In genomic region chr17:48095718-48096121, GRCm38 (mm10) we compare ENCODE assay signal across 9 mouse cellular contexts. TPM values are rescaled to one million over a fixed set of nuclear protein-coding genes. Genes with fewer than 3 reads are reported as not detected.
A peak's percentile ranks its signal among the peaks of the same experiment; 100 is the strongest.
DNase-seq lines count a peak whose midpoint lies in the region; ATAC-seq lines count a peak whose summit lies in the region.
"Had no signal": no experiment of that assay in that cellular context is flagged by ENCODE, and none has a peak within 500 bp of the region (broad histone marks: within the 10 kb centered on the region; RNA-seq: fewer than 3 reads in every experiment).

No protein-coding gene starts in this region.

- peak overlapping the region; percentile 85 for H3K4me2 ChIP-seq in heart, embryonic 12.5 days
- H3K4me2 ChIP-seq in midbrain, embryonic 14.5 days (ENCODE audit: low read length) = peak overlapping the region; percentile 33

- WGBS in heart, embryonic 12.5 days = 1% methylated on average over 26 of the region's 26 CpGs
- WGBS in midbrain, embryonic 14.5 days = under 1% methylated on average over 26 of the region's 26 CpGs

- H3K4me3 ChIP-seq in heart, embryonic 12.5 days = peak overlapping the region; percentile 23
- H3K4me3 ChIP-seq in midbrain, embryonic 14.5 days (replicated peaks; ENCODE audit: low read depth, low read length) = 0 out of 2 replicates have a peak overlapping the region, but pooled peaks have one; percentile 15

- DNase-seq in heart, adult 8-10 months (ENCODE audit: low spot score) = no peak
- DNase-seq in ZHBTc4 (ENCODE audit: low read depth, low spot score) = peak; percentile 49
- peak; percentile 24 for DNase-seq in heart, postnatal 4 days
- DNase-seq in midbrain, embryonic 14.5 days = peak; percentile 73
- DNase-seq in gastrocnemius, postnatal 36 days = no peak
- DNase-seq in layer of hippocampus, postnatal 25 days (ENCODE audit: extremely low spot score in 1 of 2, low spot score in 1 of 2) = no peak
- DNase-seq: lung, postnatal 10 days had no signal

- H3K9ac ChIP-seq in heart, embryonic 12.5 days = peak overlapping the region; percentile 30; the same call in 1 of the 2 replicates
- H3K9ac ChIP-seq in midbrain, embryonic 14.5 days (replicated peaks; ENCODE audit: low read length) = peak overlapping the region; percentile 31; the same call in 1 of the 2 replicates

- peaks cover 7% of the 10 kb centered on the region; the same call in 1 of the 2 replicates for H3K9me3 ChIP-seq in heart, embryonic 12.5 days (replicated peaks)
- H3K9me3 ChIP-seq in midbrain, embryonic 14.5 days (ENCODE audit: control insufficient read depth, low read length) = no peaks in the 10 kb centered on the region

- ATAC-seq in heart, embryonic 12.5 days (ENCODE audit: insufficient number of reproducible peaks, low FRiP score) = no peak
- no peak for ATAC-seq in midbrain, embryonic 14.5 days (ENCODE audit: low FRiP score, low TSS enrichment)
- no peak for ATAC-seq in granulocyte monocyte progenitor cell, adult 5-6 weeks (replicated peaks; ENCODE audit: poor library complexity, severe bottlenecking)

- H3K36me3 ChIP-seq in heart, embryonic 12.5 days = no peaks in the 10 kb centered on the region
- no peaks in the 10 kb centered on the region for H3K36me3 ChIP-seq in midbrain, embryonic 14.5 days (ENCODE audit: control insufficient read depth, insufficient read depth, low read length)

- H3K4me1 ChIP-seq in heart, embryonic 12.5 days (replicated peaks) = peaks cover 49% of the 10 kb centered on the region
- peaks cover 35% of the 10 kb centered on the region for H3K4me1 ChIP-seq in midbrain, embryonic 14.5 days (ENCODE audit: control insufficient read depth, insufficient read depth, low read length)

- intact Hi-C loops in gastrocnemius, postnatal 36 days (cut with DNase I) = loop anchor here (5.0 kb wide), 1 partner anchor 48 kb away; no protein-coding TSS in a partner anchor

- H3K27me3 ChIP-seq in heart, embryonic 12.5 days (replicated peaks) = peaks cover 61% of the 10 kb centered on the region
- H3K27me3 ChIP-seq in midbrain, embryonic 14.5 days (ENCODE audit: control insufficient read depth, insufficient read depth, low read length) = peaks cover 60% of the 10 kb centered on the region

- H3K27ac ChIP-seq in heart, embryonic 12.5 days (ENCODE audit: poor library complexity, severe bottlenecking) = no peak overlapping the region
- no peak overlapping the region for H3K27ac ChIP-seq in midbrain, embryonic 14.5 days (replicated peaks; ENCODE audit: low read depth, low read length)

RNA-seq across cellular contexts. Expression of gene 1700067P10Rik, which starts 6.6 kb away (rescaled TPM):
- polyA plus RNA-seq in heart, embryonic 12.5 days (2016; fragmentation: Nextera tagmentation; extraction: Ambion mirVana) = not detected in 2 replicates
- total RNA-seq in heart, adult 8-10 months (2022) = not detected
- total RNA-seq in heart, postnatal 4 days (2021) = not detected
- not detected in 2 replicates for polyA plus RNA-seq in midbrain, embryonic 14.5 days (2014; fragmentation: Nextera tagmentation; extraction: Ambion mirVana)
- not detected for total RNA-seq in gastrocnemius, postnatal 36 days (2021)
- not detected for total RNA-seq in layer of hippocampus, postnatal 25 days (2021)
- total RNA-seq in granulocyte monocyte progenitor cell, adult 5-6 weeks (2014; fragmentation: Nextera tagmentation) = not detected in 2 replicates
- not detected in 2 replicates for total RNA-seq in granulocyte monocyte progenitor cell, adult 5-6 weeks (2017)

RNA-seq across cellular contexts. Expression of gene 9830107B12Rik, which starts 50.3 kb away (rescaled TPM):
- not detected in 2 replicates for polyA plus RNA-seq in heart, embryonic 12.5 days (2016; fragmentation: Nextera tagmentation; extraction: Ambion mirVana)
- total RNA-seq in heart, adult 8-10 months (2022) = not detected
- not detected for total RNA-seq in heart, postnatal 4 days (2021)
- polyA plus RNA-seq in midbrain, embryonic 14.5 days (2014; fragmentation: Nextera tagmentation; extraction: Ambion mirVana) = not detected in 2 replicates
- total RNA-seq in gastrocnemius, postnatal 36 days (2021) = not detected
- not detected for total RNA-seq in layer of hippocampus, postnatal 25 days (2021)
- 0.75 TPM in 1 of 2 replicates, not detected in the other for total RNA-seq in granulocyte monocyte progenitor cell, adult 5-6 weeks (2014; fragmentation: Nextera tagmentation)
- 0.88 and 1.3 TPM in 2 replicates for total RNA-seq in granulocyte monocyte progenitor cell, adult 5-6 weeks (2017)

RNA-seq across cellular contexts. Expression of gene 1700122O11Rik, which starts 57.6 kb away (rescaled TPM):
- not detected in 2 replicates for polyA plus RNA-seq in heart, embryonic 12.5 days (2016; fragmentation: Nextera tagmentation; extraction: Ambion mirVana)
- not detected for total RNA-seq in heart, adult 8-10 months (2022)
- not detected for total RNA-seq in heart, postnatal 4 days (2021)
- polyA plus RNA-seq in midbrain, embryonic 14.5 days (2014; fragmentation: Nextera tagmentation; extraction: Ambion mirVana) = not detected in 2 replicates
- not detected for total RNA-seq in gastrocnemius, postnatal 36 days (2021)
- not detected for total RNA-seq in layer of hippocampus, postnatal 25 days (2021)
- total RNA-seq in granulocyte monocyte progenitor cell, adult 5-6 weeks (2014; fragmentation: Nextera tagmentation) = not detected in 2 replicates
- not detected in 2 replicates for total RNA-seq in granulocyte monocyte progenitor cell, adult 5-6 weeks (2017)

Comparison
In these comparisons a context has a peak if more than half of its experiments do, and no peak if none do; other contexts are left out.
1. DNase-seq: peak in ZHBTc4 (single experiment), heart, postnatal 4 days (single experiment) and midbrain, embryonic 14.5 days (single experiment); none in heart, adult 8-10 months (single experiment), gastrocnemius, postnatal 36 days (0 of 2) and layer of hippocampus, postnatal 25 days (0 of 2).